Mouse (Mus musculus): ENCODE data around the gene Sec22c. TPM values are rescaled to one million over a fixed set of nuclear protein-coding genes. Genes with fewer than 3 reads are reported as not detected.

The Sec22c gene
- polyA plus RNA-seq (2015; fragmentation: Nextera tagmentation; extraction: Ambion mirVana), result 9.2 and 10.0 TPM in 2 replicates

- Histone ChIP-seq H3K9ac (ENCODE audit: low read length) (peak within 1 kb of the TSS; percentile 82), H3K9me3 (ENCODE audit: control insufficient read depth, low read length) (no peaks in the 10 kb centered on the region), H3K4me1 (replicated peaks; ENCODE audit: control insufficient read depth, insufficient read depth, low read length) (peaks cover 19% of the 10 kb centered on the region), H3K4me2 (ENCODE audit: low read depth, low read length) (peak within 1 kb of the TSS; percentile 87), H3K36me3 (ENCODE audit: control insufficient read depth, insufficient read depth, low read length) (no peaks in the 10 kb centered on the region), H3K27ac (ENCODE audit: low read length) (peak within 1 kb of the TSS; percentile 74), H3K4me3 (ENCODE audit: low read length) (peak within 1 kb of the TSS; percentile 89), H3K27me3 (ENCODE audit: control insufficient read depth, insufficient read depth, low read depth, low read length) (no peaks in the 10 kb centered on the region)
- peak; percentile 99 for ATAC-seq (ENCODE audit: low read depth)
- WGBS, result under 1% methylated on average over 68 of the region's 69 CpGs
Measured at GRCm38 (mm10) chr9:121704646-121705625, at the start of gene Sec22c. Gene Sec22c (minus strand): TSS chr9:121705490.

- H3K9me3 ChIP-seq (ENCODE audit: control insufficient read depth, low read length), result no peaks in the 10 kb centered on the region
- no peak overlapping the region for H3K27ac ChIP-seq (ENCODE audit: low read length)
- H3K9ac ChIP-seq (ENCODE audit: low read length), result no peak overlapping the region
- peaks cover 51% of the 10 kb centered on the region for H3K36me3 ChIP-seq (ENCODE audit: control insufficient read depth, insufficient read depth, low read length)
- no peak for ATAC-seq (ENCODE audit: low read depth)
- no peak overlapping the region for H3K4me3 ChIP-seq (ENCODE audit: low read length)
- H3K4me2 ChIP-seq (ENCODE audit: low read depth, low read length), result no peak overlapping the region
- 77% methylated on average over 3 of the region's 3 CpGs for WGBS
- H3K27me3 ChIP-seq (ENCODE audit: control insufficient read depth, insufficient read depth, low read depth, low read length), result no peaks in the 10 kb centered on the region
- H3K4me1 ChIP-seq (replicated peaks; ENCODE audit: control insufficient read depth, insufficient read depth, low read length), result peaks cover 6% of the 10 kb centered on the region
Measured at GRCm38 (mm10) chr9:121754624-121755023, 49.3 kb upstream of the Sec22c start.

GRCm38 (mm10) chr9:121752774-121753173, 47.5 kb upstream of the Sec22c start:
- no peak for ATAC-seq (ENCODE audit: low read depth)
- Histone ChIP-seq H3K4me3 (ENCODE audit: low read length) (no peak overlapping the region), H3K27me3 (ENCODE audit: control insufficient read depth, insufficient read depth, low read depth, low read length) (no peaks in the 10 kb centered on the region), H3K9ac (ENCODE audit: low read length) (no peak overlapping the region), H3K9me3 (ENCODE audit: control insufficient read depth, low read length) (no peaks in the 10 kb centered on the region), H3K36me3 (ENCODE audit: control insufficient read depth, insufficient read depth, low read length) (peaks cover 62% of the 10 kb centered on the region), H3K4me1 (replicated peaks; ENCODE audit: control insufficient read depth, insufficient read depth, low read length) (no peaks in the 10 kb centered on the region), H3K27ac (ENCODE audit: low read length) (no peak overlapping the region), H3K4me2 (ENCODE audit: low read depth, low read length) (no peak overlapping the region)
- WGBS, result 91% methylated on average over 9 of the region's 9 CpGs

- Histone ChIP-seq H3K36me3 (ENCODE audit: control insufficient read depth, insufficient read depth, low read length) (peaks cover 62% of the 10 kb centered on the region), H3K4me2 (ENCODE audit: low read depth, low read length) (no peak overlapping the region), H3K27ac (ENCODE audit: low read length) (no peak overlapping the region), H3K9ac (ENCODE audit: low read length) (no peak overlapping the region), H3K9me3 (ENCODE audit: control insufficient read depth, low read length) (no peaks in the 10 kb centered on the region), H3K4me1 (replicated peaks; ENCODE audit: control insufficient read depth, insufficient read depth, low read length) (no peaks in the 10 kb centered on the region), H3K4me3 (ENCODE audit: low read length) (no peak overlapping the region), H3K27me3 (ENCODE audit: control insufficient read depth, insufficient read depth, low read depth, low read length) (no peaks in the 10 kb centered on the region)
- WGBS, result 86% methylated on average over 8 of the region's 8 CpGs
- no peak for ATAC-seq (ENCODE audit: low read depth)
Measured at GRCm38 (mm10) chr9:121744051-121744450, 38.8 kb upstream of the Sec22c start.

GRCm38 (mm10) chr9:121741168-121741567, 35.9 kb upstream of the Sec22c start:
- peaks cover 37% of the 10 kb centered on the region for H3K36me3 ChIP-seq (ENCODE audit: control insufficient read depth, insufficient read depth, low read length)
- WGBS, result 90% methylated on average over 3 of the region's 3 CpGs

GRCm38 (mm10) chr9:121740490-121740889, 35.2 kb upstream of the Sec22c start:
- no peak overlapping the region for H3K9ac ChIP-seq (ENCODE audit: low read length)
- ATAC-seq (ENCODE audit: low read depth), result no peak
- no peak overlapping the region for H3K4me2 ChIP-seq (ENCODE audit: low read depth, low read length)
- H3K9me3 ChIP-seq (ENCODE audit: control insufficient read depth, low read length), result no peaks in the 10 kb centered on the region
- H3K4me1 ChIP-seq (replicated peaks; ENCODE audit: control insufficient read depth, insufficient read depth, low read length), result no peaks in the 10 kb centered on the region
- 79% methylated on average over 6 of the region's 6 CpGs for WGBS
- no peak overlapping the region for H3K4me3 ChIP-seq (ENCODE audit: low read length)
- H3K36me3 ChIP-seq (ENCODE audit: control insufficient read depth, insufficient read depth, low read length), result peaks cover 35% of the 10 kb centered on the region
- H3K27ac ChIP-seq (ENCODE audit: low read length), result no peak overlapping the region
- no peaks in the 10 kb centered on the region for H3K27me3 ChIP-seq (ENCODE audit: control insufficient read depth, insufficient read depth, low read depth, low read length)

More at GRCm38 (mm10) chr9:121741168-121741567, 35.9 kb upstream of the Sec22c start:
- no peaks in the 10 kb centered on the region for H3K27me3 ChIP-seq (ENCODE audit: control insufficient read depth, insufficient read depth, low read depth, low read length)
- H3K27ac ChIP-seq (ENCODE audit: low read length), result no peak overlapping the region
- ATAC-seq (ENCODE audit: low read depth), result no peak
- H3K4me3 ChIP-seq (ENCODE audit: low read length), result no peak overlapping the region
- H3K9me3 ChIP-seq (ENCODE audit: control insufficient read depth, low read length), result no peaks in the 10 kb centered on the region
- H3K4me2 ChIP-seq (ENCODE audit: low read depth, low read length), result no peak overlapping the region
- no peak overlapping the region for H3K9ac ChIP-seq (ENCODE audit: low read length)
- H3K4me1 ChIP-seq (replicated peaks; ENCODE audit: control insufficient read depth, insufficient read depth, low read length), result no peaks in the 10 kb centered on the region

- H3K4me2 ChIP-seq (ENCODE audit: low read depth, low read length), result peak overlapping the region; percentile 93
- H3K27me3 ChIP-seq (ENCODE audit: control insufficient read depth, insufficient read depth, low read depth, low read length), result no peaks in the 10 kb centered on the region
- H3K4me3 ChIP-seq (ENCODE audit: low read length), result peak overlapping the region; percentile 94
- ATAC-seq (ENCODE audit: low read depth), result peak; percentile 73
- H3K9ac ChIP-seq (ENCODE audit: low read length), result peak overlapping the region; percentile 91
- under 1% methylated on average over 46 of the region's 87 CpGs for WGBS
- H3K36me3 ChIP-seq (ENCODE audit: control insufficient read depth, insufficient read depth, low read length), result peaks cover 2% of the 10 kb centered on the region; the same call in 1 of the 2 replicates
- H3K27ac ChIP-seq (ENCODE audit: low read length), result peak overlapping the region; percentile 96
- peaks cover 12% of the 10 kb centered on the region; the same call in 1 of the 2 replicates for H3K4me1 ChIP-seq (replicated peaks; ENCODE audit: control insufficient read depth, insufficient read depth, low read length)
- peaks cover 4% of the 10 kb centered on the region; the same call in 1 of the 2 replicates for H3K9me3 ChIP-seq (ENCODE audit: control insufficient read depth, low read length)
Measured at GRCm38 (mm10) chr9:121719347-121720331, 14.3 kb upstream of the Sec22c start.

- WGBS, result under 1% methylated on average over 51 of the region's 61 CpGs
- peaks cover 4% of the 10 kb centered on the region; the same call in 1 of the 2 replicates for H3K9me3 ChIP-seq (ENCODE audit: control insufficient read depth, low read length)
- peaks cover 2% of the 10 kb centered on the region; the same call in 1 of the 2 replicates for H3K36me3 ChIP-seq (ENCODE audit: control insufficient read depth, insufficient read depth, low read length)
- peak within 1 kb of the TSS; percentile 93 for H3K4me2 ChIP-seq (ENCODE audit: low read depth, low read length)
- H3K4me1 ChIP-seq (replicated peaks; ENCODE audit: control insufficient read depth, insufficient read depth, low read length), result peaks cover 12% of the 10 kb centered on the region; the same call in 1 of the 2 replicates
- ATAC-seq (ENCODE audit: low read depth), result peak; percentile 100
- H3K9ac ChIP-seq (ENCODE audit: low read length), result peak within 1 kb of the TSS; percentile 91
- peak within 1 kb of the TSS; percentile 94 for H3K4me3 ChIP-seq (ENCODE audit: low read length)
- no peaks in the 10 kb centered on the region for H3K27me3 ChIP-seq (ENCODE audit: control insufficient read depth, insufficient read depth, low read depth, low read length)
- H3K27ac ChIP-seq (ENCODE audit: low read length), result peak within 1 kb of the TSS; percentile 96
Measured at GRCm38 (mm10) chr9:121718792-121719318, 13.6 kb upstream of the Sec22c start, which contains the start of gene Nktr. Gene Nktr (plus strand): TSS chr9:121719169.
